In genomic region chr15:8658086-8658980, GRCm38 (mm10) we compare ENCODE assay signal across 11 mouse cellular contexts. TPM values are rescaled to one million over a fixed set of nuclear protein-coding genes. Genes with fewer than 3 reads are reported as not detected.
A peak's percentile ranks its signal among the peaks of the same experiment; 100 is the strongest.
DNase-seq lines count a peak whose midpoint lies in the region; ATAC-seq and TF ChIP-seq lines count a peak whose summit lies in the region.
"Had no signal": no experiment of that assay in that cellular context is flagged by ENCODE, and none has a peak within 500 bp of the region (broad histone marks: within the 10 kb centered on the region; RNA-seq: fewer than 3 reads in every experiment).

No protein-coding gene starts in this region.

- no peak for ATAC-seq in forebrain, embryonic 12.5 days (ENCODE audit: low FRiP score)
- ATAC-seq: CD4-positive, CD25-positive, alpha-beta regulatory T cell, adult 4 months had no signal

- H3K27me3 ChIP-seq in forebrain, embryonic 12.5 days: no peaks in the 10 kb centered on the region
- no peaks in the 10 kb centered on the region for H3K27me3 ChIP-seq in midbrain, embryonic 10.5 days (ENCODE audit: low read depth, poor library complexity, severe bottlenecking)

- 67% methylated on average over 8 of the region's 8 CpGs for WGBS in forebrain, embryonic 12.5 days
- WGBS in midbrain, embryonic 10.5 days: 78% methylated on average over 8 of the region's 8 CpGs

- no peak for TF ChIP-seq CTCF in left cerebral cortex, adult 2 months (IDR thresholded peaks at IDR 0.05)

- no peaks in the 10 kb centered on the region for H3K36me3 ChIP-seq in forebrain, embryonic 12.5 days (replicated peaks)
- H3K36me3 ChIP-seq in midbrain, embryonic 10.5 days: no peaks in the 10 kb centered on the region

- no peak overlapping the region for H3K4me2 ChIP-seq in forebrain, embryonic 12.5 days

- no peaks in the 10 kb centered on the region for H3K9me3 ChIP-seq in forebrain, embryonic 12.5 days
- H3K9me3 ChIP-seq in midbrain, embryonic 10.5 days (replicated peaks): no peaks in the 10 kb centered on the region

- H3K4me3 ChIP-seq in left cerebral cortex, adult 2 months: no peak overlapping the region
- H3K4me3 ChIP-seq in forebrain, embryonic 12.5 days (replicated peaks): no peak overlapping the region
- H3K4me3 ChIP-seq in midbrain, embryonic 10.5 days: no peak overlapping the region

- H3K27ac ChIP-seq in left cerebral cortex, adult 2 months: peak overlapping the region; percentile 24; the same call in 1 of the 2 replicates
- H3K27ac ChIP-seq in forebrain, embryonic 12.5 days: peak overlapping the region; percentile 31; the same call in 1 of the 2 replicates
- peak overlapping the region; percentile 59 for H3K27ac ChIP-seq in midbrain, embryonic 10.5 days (replicated peaks)

- intact Hi-C loops in left cerebral cortex, adult 2 months (cut with DNase I): no loop called here
- intact Hi-C loops in heart, postnatal 10 days (cut with DNase I): no loop called here

- no peak for DNase-seq in left cerebral cortex, adult 2 months (ENCODE audit: extremely low spot score in 1 of 2, low spot score in 2 of 2)
- DNase-seq in left cerebral cortex, adult 8-10 months (ENCODE audit: low spot score in 2 of 2): no peak
- peak; percentile 65 to 76 for DNase-seq in heart, postnatal 10 days
- no peak for DNase-seq in midbrain, embryonic 10.5 days (ENCODE audit: low spot score)
- no peak for DNase-seq in frontal cortex, postnatal 25 days (ENCODE audit: low spot score in 2 of 2)
- DNase-seq in urinary bladder, postnatal 4 days (ENCODE audit: low spot score in 2 of 2): no peak
- no peak for DNase-seq in embryo, embryonic 9.5 days (ENCODE audit: extremely low spot score)
- DNase-seq: cerebellum, adult 11-12 months; spleen, adult 18-20 months had no signal

- peaks cover 40% of the 10 kb centered on the region for H3K4me1 ChIP-seq in forebrain, embryonic 12.5 days
- peaks cover 35% of the 10 kb centered on the region for H3K4me1 ChIP-seq in midbrain, embryonic 10.5 days

- H3K9ac ChIP-seq in forebrain, embryonic 12.5 days: no peak overlapping the region

RNA-seq across cellular contexts. Expression of gene Slc1a3, which starts 52.2 kb away (rescaled TPM):
- 100 to 1,000 TPM; 294 to 295 TPM for total RNA-seq in left cerebral cortex, adult 2 months (2021)
- 100 to 1,000 TPM; 285 to 336 (median 314) TPM for total RNA-seq in left cerebral cortex, adult 8-10 months (2022)
- 63.9 and 75.1 TPM in 2 replicates for polyA plus RNA-seq in forebrain, embryonic 12.5 days (2016; fragmentation: Nextera tagmentation; extraction: Ambion mirVana)
- 1 to 10 TPM; 1.3 to 3.4 TPM for total RNA-seq in heart, postnatal 10 days (2021)
- polyA plus RNA-seq in midbrain, embryonic 10.5 days (2016; fragmentation: Nextera tagmentation; extraction: Ambion mirVana): 23.5 and 30.2 TPM in 2 replicates

Comparison
In these comparisons a context has a peak if more than half of its experiments do, and no peak if none do; other contexts are left out.
1. DNase-seq: peak in heart, postnatal 10 days (2 of 2); none in left cerebral cortex, adult 2 months (0 of 2), left cerebral cortex, adult 8-10 months (0 of 2), midbrain, embryonic 10.5 days (single experiment), frontal cortex, postnatal 25 days (0 of 2), urinary bladder, postnatal 4 days (0 of 2) and embryo, embryonic 9.5 days (single experiment).
2. RNA of gene Slc1a3, which starts 52.2 kb away (total RNA-seq): 285 to 336 TPM in left cerebral cortex, adult 8-10 months and 294 to 295 TPM in left cerebral cortex, adult 2 months; 1.3 to 3.4 TPM in heart, postnatal 10 days; every median in the first group is over 10 times any median in the second.
3. Peak in every context shown above with its lines, with median percentiles within 50 percentile points of each other: H3K27ac ChIP-seq.